Mouse (Mus musculus) neural tube, embryonic 10.5 days (tissue): ENCODE measurements at regions not wholly inside any gene's neighbourhood (a gene's known extent, or its start where the extent isn't known, plus 50 kb on each side); places are given as distances from the start of the nearest gene placed in this dataset.

Experiments
- DNase-seq: peaks from one replicate; pipeline ENCODE4 v3.0.0-alpha.2; 2017; ENCODE audit warnings: low spot score; ENCODE audit errors: extremely low spot score

- no peak for DNase-seq
Observed at GRCm38 (mm10) chr3:23127134-23127533, 1050.7 kb downstream of the Tbl1xr1 start.

DNA sequence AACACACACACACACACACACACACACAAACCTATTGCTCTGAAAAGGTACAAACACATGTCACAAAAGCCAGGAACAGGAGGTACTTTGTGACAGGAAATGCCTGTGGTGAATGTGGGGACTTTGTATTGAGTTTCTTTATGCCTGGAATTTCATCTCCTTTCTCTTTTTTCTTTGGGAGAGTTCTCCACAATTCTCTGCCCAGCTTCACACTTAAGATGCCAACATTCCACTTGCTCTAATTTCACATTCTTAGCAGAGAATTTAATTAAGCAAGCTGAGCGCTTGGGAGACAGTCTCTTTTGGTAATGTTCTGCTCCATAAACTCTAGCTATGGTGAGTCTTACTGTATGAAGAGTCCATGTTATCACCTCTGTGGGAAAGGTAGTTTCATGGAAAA is 1059.1 kb downstream of the Tbl1xr1 start:
- DNase-seq = no peak

GRCm38 (mm10) chr3:23138932-23139331 is 1062.5 kb downstream of the Tbl1xr1 start:
- no peak for DNase-seq

DNA sequence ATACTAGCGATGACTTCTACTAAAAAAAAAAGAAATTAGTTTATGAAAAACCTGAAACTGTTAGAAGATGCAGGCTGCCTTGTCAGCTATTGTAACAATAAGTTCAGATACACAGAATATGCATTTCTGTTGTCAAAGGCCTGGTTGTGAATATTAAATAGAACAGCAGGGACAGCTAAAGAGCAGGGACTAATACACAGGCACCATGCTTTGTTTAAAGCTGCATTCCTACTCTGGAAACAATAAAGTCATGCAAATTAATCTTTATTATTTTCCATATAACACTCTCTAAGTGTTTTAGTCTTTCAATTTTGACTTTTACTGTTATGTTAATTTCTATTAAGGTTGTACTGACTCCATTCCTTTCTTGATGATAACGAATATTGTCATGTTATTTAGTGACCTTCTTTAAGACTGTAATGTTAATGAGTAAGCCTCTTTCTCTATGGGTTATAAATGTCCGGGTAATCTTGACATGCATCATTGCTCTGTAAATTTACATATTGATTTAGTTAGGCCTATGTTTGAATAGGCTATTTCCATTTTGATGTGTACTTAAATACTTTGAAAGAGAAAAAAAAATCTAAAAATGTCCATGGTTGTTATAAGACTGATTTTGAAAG is 1088.5 kb downstream of the Tbl1xr1 start:
- DNase-seq = no peak

DNA sequence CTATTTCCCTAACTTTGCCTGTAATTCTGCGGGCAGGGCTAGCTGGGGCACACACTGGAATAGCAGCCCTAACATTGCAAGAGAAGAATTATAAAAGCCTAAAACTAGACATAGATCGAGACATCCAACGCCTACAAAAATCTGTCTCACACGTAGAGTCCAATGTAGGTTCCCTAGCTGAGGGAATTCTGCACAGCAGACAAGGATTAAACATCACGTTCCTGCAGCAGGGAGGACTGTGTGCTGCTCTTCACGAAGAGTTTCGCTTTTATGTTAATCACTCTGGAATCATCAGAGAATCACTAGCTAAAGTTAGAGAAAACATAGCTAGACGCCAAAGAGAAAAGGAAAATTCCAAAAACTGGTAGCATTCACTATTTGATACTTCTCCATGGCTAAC is 1106.9 kb downstream of the Tbl1xr1 start:
- no peak for DNase-seq

DNA sequence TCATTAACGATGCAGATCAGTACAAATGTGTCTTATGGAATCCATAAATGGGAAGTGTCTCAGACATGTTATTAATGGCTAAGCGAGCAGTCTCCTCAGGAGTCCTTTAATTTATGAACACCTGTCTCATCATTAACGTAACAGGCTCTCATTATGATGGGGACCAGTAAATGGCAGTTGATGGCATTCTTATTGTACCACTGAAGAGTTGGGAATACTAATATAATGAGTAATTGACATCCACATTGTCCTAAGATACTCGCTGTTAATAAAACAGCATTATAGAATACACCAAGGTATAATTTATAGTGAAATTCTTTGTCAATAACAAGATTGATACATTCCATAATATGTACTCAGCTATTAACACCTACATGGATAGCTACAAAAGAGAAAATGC is 1112.0 kb downstream of the Tbl1xr1 start:
- DNase-seq = no peak

DNA sequence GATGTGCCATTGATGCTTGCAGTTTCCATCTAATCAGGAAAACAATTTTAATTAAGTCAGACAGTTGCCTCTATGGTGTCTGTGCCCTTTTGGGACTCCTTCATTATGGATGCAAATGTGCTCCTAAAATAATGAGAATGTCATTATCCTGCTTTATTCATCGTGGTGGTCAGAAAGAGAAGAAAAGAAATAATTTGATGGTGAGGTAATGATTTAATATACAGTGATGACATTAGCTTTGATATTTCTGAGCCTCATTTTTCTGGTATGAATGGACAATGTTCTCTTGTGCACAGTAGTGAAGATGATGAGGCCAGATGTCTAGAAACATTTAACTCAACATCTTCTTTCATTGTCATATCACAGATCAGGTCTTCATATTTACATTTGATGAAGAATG is 1123.6 kb downstream of the Tbl1xr1 start:
- DNase-seq = no peak

DNA sequence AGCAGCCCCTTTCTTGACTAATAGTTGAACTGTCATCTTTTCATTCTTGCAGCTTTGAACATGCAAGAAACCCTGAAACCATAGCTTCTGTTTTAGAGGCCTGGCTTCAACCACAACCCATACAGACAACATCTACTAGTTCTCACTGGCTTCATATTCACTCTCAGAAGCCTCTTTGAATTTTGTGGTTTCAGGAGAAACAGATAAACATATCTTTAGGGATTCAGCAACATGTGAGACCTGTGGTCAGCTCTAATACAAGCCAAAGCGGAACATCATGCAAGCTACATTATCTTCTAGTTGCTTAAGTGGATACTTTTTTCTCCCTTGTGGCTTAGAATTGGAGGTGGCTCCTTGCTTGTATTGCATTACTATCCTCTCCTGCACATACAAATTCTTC is 1138.0 kb downstream of the Tbl1xr1 start:
- no peak for DNase-seq

DNA sequence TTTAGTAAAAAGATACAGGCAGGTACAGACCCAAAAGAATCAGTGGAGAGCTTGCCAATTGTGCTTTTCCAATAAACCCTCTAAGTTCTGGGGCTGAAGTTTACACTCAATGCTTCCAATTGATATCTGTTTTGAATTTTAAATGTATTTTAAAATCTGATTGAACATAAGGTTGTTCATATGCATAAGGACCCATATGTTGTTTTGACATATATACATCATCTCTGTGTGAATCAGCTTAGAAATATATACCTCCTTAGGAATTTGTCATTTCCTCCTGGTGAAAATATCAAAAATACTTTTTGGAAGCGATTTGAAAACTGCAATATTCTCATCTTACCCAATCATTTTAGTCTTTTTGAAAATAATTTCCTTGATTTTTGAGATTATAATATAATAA is 1140.3 kb downstream of the Tbl1xr1 start:
- no peak for DNase-seq

DNA sequence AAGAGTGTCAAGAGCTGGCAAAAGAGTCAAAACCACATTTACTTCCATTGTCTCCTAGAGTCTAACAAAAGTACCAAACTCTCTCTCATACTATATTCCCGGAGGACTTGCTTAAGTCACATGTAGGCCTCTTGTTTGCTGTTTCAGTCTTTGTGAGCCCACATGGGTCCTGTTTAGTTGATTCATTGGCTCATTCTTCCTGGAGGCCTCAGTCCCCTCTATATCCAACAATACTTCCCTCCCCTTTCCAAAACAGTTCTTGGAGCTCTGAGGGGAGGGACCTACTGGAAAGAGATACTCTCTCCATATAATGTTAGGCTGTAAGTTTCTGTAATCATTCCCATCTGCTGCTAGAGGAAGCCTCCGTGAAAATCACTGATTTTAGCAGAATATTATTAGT is 1171.8 kb downstream of the Tbl1xr1 start:
- no peak for DNase-seq

GRCm38 (mm10) chr3:23252180-23252579 is 1175.7 kb downstream of the Tbl1xr1 start:
- DNase-seq = no peak

DNA sequence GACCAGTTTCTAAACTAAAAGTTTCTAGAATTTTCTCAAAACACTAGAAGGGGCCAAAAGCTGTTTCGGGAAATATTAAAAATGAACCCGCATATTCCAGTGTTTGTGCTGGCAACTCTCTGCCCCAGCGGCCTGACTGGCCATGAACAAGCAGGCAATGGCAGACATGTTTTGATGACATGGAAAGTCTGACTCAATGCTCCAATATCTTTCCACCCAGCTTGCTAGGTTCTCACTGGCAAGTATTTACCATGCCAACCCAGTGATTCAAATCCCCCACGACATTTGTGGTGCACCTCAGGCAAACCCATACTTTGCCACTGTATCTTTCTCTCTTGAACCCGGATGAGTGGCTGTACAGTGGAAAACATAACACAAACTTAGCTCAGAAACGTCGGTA is 1222.4 kb downstream of the Tbl1xr1 start:
- DNase-seq = no peak

GRCm38 (mm10) chr3:23334216-23334615 is 1257.8 kb downstream of the Tbl1xr1 start:
- no peak for DNase-seq

- DNase-seq = no peak
Observed at GRCm38 (mm10) chr3:23334958-23335357, 1258.5 kb downstream of the Tbl1xr1 start.

- no peak for DNase-seq
Observed at GRCm38 (mm10) chr3:23374341-23374740, 1297.9 kb downstream of the Tbl1xr1 start.

DNA sequence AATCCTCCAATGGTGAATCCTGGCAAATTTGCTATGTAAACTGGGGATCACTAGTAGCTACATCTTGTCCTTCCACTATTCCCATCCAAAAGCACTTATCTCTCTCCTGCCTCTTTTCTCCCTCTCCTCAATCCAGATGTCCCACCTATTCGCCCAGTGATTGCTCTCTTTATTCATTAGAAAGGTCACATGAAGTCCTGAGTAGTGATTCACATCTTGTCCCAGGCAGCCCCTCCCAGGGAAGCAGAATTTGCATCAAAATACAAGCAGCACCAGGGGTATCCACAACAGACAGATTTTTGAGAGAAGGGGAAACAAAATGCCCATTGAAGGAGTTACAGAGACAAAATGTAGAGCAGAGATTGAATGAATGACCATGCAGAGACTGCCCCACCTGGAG is 1328.4 kb downstream of the Tbl1xr1 start:
- DNase-seq = no peak

DNA sequence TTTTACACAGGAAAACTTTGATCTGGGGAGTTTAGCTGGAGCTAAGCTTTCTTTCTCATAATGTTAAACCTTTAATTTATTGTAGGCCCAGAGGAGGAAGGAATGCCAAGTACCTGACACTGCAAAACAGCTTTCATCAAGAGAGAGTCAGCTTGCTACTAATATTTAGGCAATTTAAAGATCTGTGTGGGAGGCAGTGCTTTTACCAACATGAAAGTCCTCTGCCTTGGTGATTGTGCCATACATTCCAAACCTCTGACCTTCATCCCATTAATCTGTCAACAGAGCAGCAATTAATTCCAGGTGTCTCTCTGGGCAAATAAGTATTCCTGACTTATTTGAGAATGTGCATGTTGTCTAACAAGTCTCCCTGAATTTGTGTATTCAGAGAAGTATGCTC is 1333.0 kb downstream of the Tbl1xr1 start:
- peak; percentile 25 for DNase-seq

DNA sequence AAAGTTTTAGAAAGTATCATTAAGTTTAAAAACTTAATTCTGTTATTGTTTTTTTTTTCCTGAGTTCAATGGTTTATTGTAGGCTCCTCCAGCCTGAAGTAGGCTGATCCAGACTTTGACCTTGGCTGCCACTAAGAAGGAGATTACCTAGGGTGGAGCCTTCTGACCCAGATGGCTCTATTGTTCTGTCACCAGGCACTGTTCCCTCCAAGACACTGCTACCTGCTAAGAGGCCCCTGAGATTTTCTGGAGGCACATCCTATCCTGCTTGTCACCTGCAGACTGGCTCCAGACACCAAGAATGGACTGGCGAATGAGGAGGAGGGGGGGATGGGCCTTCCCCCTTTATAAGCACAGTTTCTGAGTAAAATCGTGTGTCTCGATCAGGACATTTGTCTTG is 1350.5 kb downstream of the Tbl1xr1 start:
- DNase-seq = no peak

DNA sequence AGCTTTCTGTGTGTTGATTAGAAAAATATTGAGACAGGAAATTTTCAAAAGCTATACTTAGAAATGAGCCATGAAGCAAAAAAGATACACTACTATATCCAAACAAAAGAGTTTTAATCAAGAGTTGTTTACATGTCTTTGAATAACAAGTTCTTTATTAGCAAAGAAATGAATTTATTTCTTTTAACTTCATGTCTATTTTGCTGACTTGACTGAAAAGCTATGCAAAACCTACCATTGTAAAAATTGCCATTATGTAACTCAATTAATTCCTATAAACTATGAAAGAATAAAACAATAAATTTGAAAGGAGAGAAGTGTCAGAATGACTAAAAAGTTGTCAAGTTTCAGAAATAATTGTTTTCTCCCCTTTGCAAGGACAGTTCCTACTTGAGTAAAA is 1358.6 kb downstream of the Tbl1xr1 start:
- no peak for DNase-seq

GRCm38 (mm10) chr3:23457720-23458119 is 1381.3 kb downstream of the Tbl1xr1 start:
- no peak for DNase-seq

- no peak for DNase-seq
Observed at GRCm38 (mm10) chr3:23499889-23500288, 1423.4 kb downstream of the Tbl1xr1 start.

DNA sequence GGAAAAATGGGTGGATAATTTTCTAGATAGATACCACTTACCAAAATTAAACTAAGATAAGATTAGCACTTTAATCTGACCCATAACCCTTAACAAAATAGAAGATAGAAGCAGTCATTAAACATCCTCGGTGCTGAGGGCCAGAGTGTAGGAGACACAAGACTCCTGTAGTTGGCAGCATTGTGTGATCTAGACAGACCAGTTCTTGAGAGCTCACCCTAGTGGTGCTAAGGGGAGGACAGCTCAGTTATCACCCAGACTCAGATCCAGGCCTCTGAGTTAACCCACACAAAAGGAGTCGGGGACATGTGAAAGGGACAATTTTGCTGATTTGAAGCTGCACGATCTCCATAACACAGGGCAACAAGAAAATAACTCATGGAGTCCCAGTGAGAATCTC is 1471.1 kb downstream of the Tbl1xr1 start:
- DNase-seq = no peak

DNA sequence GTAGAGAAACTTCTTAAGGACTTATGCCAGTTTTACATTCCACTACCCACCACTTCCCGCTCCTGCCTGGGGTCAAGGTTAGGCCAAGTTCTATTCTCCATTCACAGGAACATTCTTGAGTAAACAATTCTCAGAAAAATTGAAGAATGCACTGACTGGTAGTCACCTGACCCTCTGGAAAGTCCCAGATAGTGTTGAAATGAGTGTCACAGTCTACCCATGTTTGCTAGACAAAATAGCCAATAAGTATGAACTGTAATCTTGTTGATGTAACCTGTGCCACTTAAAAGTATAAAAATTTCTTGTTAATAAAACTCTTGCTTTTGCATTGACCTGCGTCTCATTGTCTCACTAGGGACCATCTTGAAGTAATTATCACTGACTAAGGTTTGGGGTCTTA is 1487.9 kb downstream of the Tbl1xr1 start:
- DNase-seq = no peak

DNA sequence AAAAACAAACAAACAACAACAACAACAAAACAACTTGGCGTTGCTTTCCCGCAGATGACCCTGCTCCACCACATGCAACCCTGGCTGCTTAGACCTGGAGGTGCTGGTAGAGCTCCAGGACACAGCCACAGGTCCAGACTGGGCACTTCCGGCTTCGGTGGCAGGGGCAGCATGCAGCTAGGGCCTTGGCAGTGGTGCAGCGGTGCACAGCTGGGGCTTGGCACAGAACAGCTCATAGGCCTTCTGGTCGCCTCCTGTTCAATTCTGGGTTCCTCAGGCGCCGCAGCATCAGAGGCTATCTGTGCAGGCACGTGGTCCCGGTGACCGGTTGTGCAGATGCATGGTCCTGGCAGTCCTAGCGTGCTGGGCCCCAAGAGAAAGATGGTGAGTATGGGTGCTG is 1492.4 kb downstream of the Tbl1xr1 start:
- no peak for DNase-seq
